16 mouse cellular contexts compared by ENCODE assay signal in genomic region chr6:87991886-87992285, GRCm38 (mm10). TPM values are rescaled to one million over a fixed set of nuclear protein-coding genes. Genes with fewer than 3 reads are reported as not detected.
DNase-seq lines count a peak whose midpoint lies in the region; ATAC-seq and TF ChIP-seq lines count a peak whose summit lies in the region.
"Had no signal": no experiment of that assay in that cellular context is flagged by ENCODE, and none has a peak within 500 bp of the region (broad histone marks: within the 10 kb centered on the region; RNA-seq: fewer than 3 reads in every experiment).

No protein-coding gene starts in this region.

- peak; percentile 8 for DNase-seq in embryo, embryonic 10.5 days (ENCODE audit: low spot score)
- no peak for DNase-seq in embryo, embryonic 11 days
- DNase-seq in left cerebral cortex, postnatal 4 days = peak; percentile 23
- DNase-seq in left cerebral cortex, adult 2 months (ENCODE audit: extremely low spot score in 1 of 2, low spot score in 2 of 2) = no peak
- DNase-seq in 3T3-L1 (ENCODE audit: low read depth, low spot score) = peak; percentile 75
- peak; percentile 72 for DNase-seq in forebrain, embryonic 14.5 days (ENCODE audit: low spot score)
- no peak for DNase-seq in gastrocnemius, adult 18-20 months (ENCODE audit: low spot score)
- no peak for DNase-seq in left cerebral cortex, postnatal 25 days (ENCODE audit: low spot score in 2 of 2)
- DNase-seq: cerebellum, postnatal 25 days; layer of hippocampus, postnatal 36 days; lung, adult 18-20 months; retina, postnatal 1 day had no signal

- no peak overlapping the region for H3K9ac ChIP-seq in forebrain, embryonic 14.5 days (ENCODE audit: low read length)
- H3K9ac ChIP-seq: intestine, embryonic 15.5 days; limb, embryonic 13.5 days had no signal

- no peak overlapping the region for H3K27ac ChIP-seq in left cerebral cortex, adult 2 months
- H3K27ac ChIP-seq in forebrain, embryonic 14.5 days (ENCODE audit: low read depth, low read length) = no peak overlapping the region
- H3K27ac ChIP-seq: intestine, embryonic 15.5 days; kidney, postnatal 0 days; limb, embryonic 13.5 days had no signal

- H3K9me3 ChIP-seq in forebrain, embryonic 14.5 days (replicated peaks; ENCODE audit: control insufficient read depth, low read length) = no peaks in the 10 kb centered on the region
- H3K9me3 ChIP-seq: intestine, embryonic 15.5 days; limb, embryonic 13.5 days had no signal

- WGBS in forebrain, embryonic 14.5 days = 36% methylated on average over 1 of the region's 1 CpGs

- no peak overlapping the region for H3K4me2 ChIP-seq in forebrain, embryonic 14.5 days (ENCODE audit: low read length)
- H3K4me2 ChIP-seq: heart, embryonic 11.5 days; limb, embryonic 13.5 days had no signal

- peaks cover 19% of the 10 kb centered on the region; the same call in 1 of the 2 replicates for H3K36me3 ChIP-seq in forebrain, embryonic 14.5 days (ENCODE audit: control insufficient read depth, insufficient read depth, low read length)
- H3K36me3 ChIP-seq: intestine, embryonic 15.5 days had no signal

- TF ChIP-seq CTCF in left cerebral cortex, adult 2 months (IDR thresholded peaks at IDR 0.05) = no peak

- H3K4me3 ChIP-seq in left cerebral cortex, adult 2 months = no peak overlapping the region
- no peak overlapping the region for H3K4me3 ChIP-seq in forebrain, embryonic 14.5 days (ENCODE audit: low read depth, low read length)
- H3K4me3 ChIP-seq: intestine, embryonic 15.5 days; limb, embryonic 13.5 days had no signal

- no peak for ATAC-seq in forebrain, embryonic 14.5 days

- H3K27me3 ChIP-seq in forebrain, embryonic 14.5 days (replicated peaks; ENCODE audit: control insufficient read depth, insufficient read depth, low read length) = no peaks in the 10 kb centered on the region
- H3K27me3 ChIP-seq: intestine, embryonic 15.5 days; limb, embryonic 13.5 days had no signal

- intact Hi-C loops in left cerebral cortex, postnatal 4 days (cut with DNase I) = no loop called here
- intact Hi-C loops in left cerebral cortex, adult 2 months (cut with DNase I) = no loop called here
- intact Hi-C loops in left cerebral cortex, postnatal 25 days (cut with DNase I) = no loop called here

- H3K4me1 ChIP-seq in forebrain, embryonic 14.5 days (ENCODE audit: control insufficient read depth, insufficient read depth, low read length) = peaks cover 25% of the 10 kb centered on the region

RNA-seq across cellular contexts. Expression of gene H1fx, which starts 10.4 kb away (rescaled TPM):
- 10 to 100 TPM; 81.6 to 87.7 TPM for total RNA-seq in left cerebral cortex, postnatal 4 days (2021)
- total RNA-seq in left cerebral cortex, adult 2 months (2021) = 10 to 100 TPM; 56.4 to 66.3 TPM
- polyA plus RNA-seq in forebrain, embryonic 14.5 days (2014; fragmentation: Nextera tagmentation; extraction: Ambion mirVana) = 20.5 and 27.0 TPM in 2 replicates
- total RNA-seq in gastrocnemius, adult 18-20 months (2021) = under 1 TPM; 0.62 TPM
- 10 to 100 TPM; 59.2 to 60.8 TPM for total RNA-seq in left cerebral cortex, postnatal 25 days (2021)

RNA-seq across cellular contexts. Expression of gene Rab7, which starts 53.2 kb away (rescaled TPM):
- 100 to 1,000 TPM; 278 to 279 TPM for total RNA-seq in left cerebral cortex, postnatal 4 days (2021)
- 100 to 1,000 TPM; 314 to 317 TPM for total RNA-seq in left cerebral cortex, adult 2 months (2021)
- 342 and 365 TPM in 2 replicates for polyA plus RNA-seq in forebrain, embryonic 14.5 days (2014; fragmentation: Nextera tagmentation; extraction: Ambion mirVana)
- 100 to 1,000 TPM; 263 to 266 TPM for total RNA-seq in gastrocnemius, adult 18-20 months (2021)
- total RNA-seq in left cerebral cortex, postnatal 25 days (2021) = 100 to 1,000 TPM; 330 to 341 TPM

Comparison
In these comparisons a context has a peak if more than half of its experiments do, and no peak if none do; other contexts are left out.
1. DNase-seq: peak in embryo, embryonic 10.5 days (single experiment), left cerebral cortex, postnatal 4 days (single experiment), 3T3-L1 (single experiment) and forebrain, embryonic 14.5 days (single experiment); none in embryo, embryonic 11 days (single experiment), left cerebral cortex, adult 2 months (0 of 2), gastrocnemius, adult 18-20 months (single experiment) and left cerebral cortex, postnatal 25 days (0 of 2).
2. RNA of gene H1fx, which starts 10.4 kb away (total RNA-seq): 81.6 to 87.7 TPM in left cerebral cortex, postnatal 4 days, 56.4 to 66.3 TPM in left cerebral cortex, adult 2 months and 59.2 to 60.8 TPM in left cerebral cortex, postnatal 25 days; 0.62 TPM in gastrocnemius, adult 18-20 months; every median in the first group is over 10 times any median in the second.